Mouse (Mus musculus) heart, embryonic 14.5 days (tissue): ENCODE data around the gene C130050O18Rik. TPM values are rescaled to one million over a fixed set of nuclear protein-coding genes. Genes with fewer than 3 reads are reported as not detected.

Source experiments
- ATAC-seq: fragments of 200-750 bp; cut with Nextera tagmentation; 2 replicates; pipeline ENCODE4 v1.8.0; 2017; ENCODE audit warnings: low read depth, moderate TSS enrichment; ENCODE audit not compliant: insufficient number of reproducible peaks, insufficient read depth, low FRiP score
- H3K27ac ChIP-seq, 2 experiments: fragments of 200-500 bp in 1 of 2; fragments of 300-500 bp in 1 of 2; sonication (generic) in 1 of 2; replicated peaks in 1 of 2; 2 replicates each; pipeline ENCODE4 v1.5.1; 2012 to 2014; ENCODE audit warnings: low read depth in 2 of 2, low read length in 2 of 2, control low read depth in 1 of 2, mild to moderate bottlenecking in 1 of 2, mixed read lengths in 1 of 2; ENCODE audit not compliant: control insufficient read depth in 1 of 2, insufficient read depth in 1 of 2
- H3K27me3 ChIP-seq: fragments of 300-500 bp; sonication (generic); 2 replicates; pipeline ENCODE4 v1.6.1; 2014; ENCODE audit warnings: mild to moderate bottlenecking, low read length, control low read depth; ENCODE audit not compliant: control insufficient read depth, insufficient read depth
- H3K36me3 ChIP-seq: fragments of 300-500 bp; sonication (generic); 2 replicates; pipeline ENCODE4 v1.6.1; 2014; ENCODE audit warnings: mild to moderate bottlenecking, control low read depth, low read length, mixed read lengths; ENCODE audit not compliant: control insufficient read depth, insufficient read depth
- H3K4me1 ChIP-seq, 2 experiments: fragments of 200-500 bp in 1 of 2; fragments of 300-500 bp in 1 of 2; sonication (generic) in 1 of 2; 2 replicates each; pipeline ENCODE4 v1.6.1; 2012 to 2014; ENCODE audit warnings: low read length in 2 of 2, control low read depth in 1 of 2, mixed read lengths in 1 of 2; ENCODE audit not compliant: control insufficient read depth in 2 of 2, insufficient read depth in 2 of 2
- H3K4me2 ChIP-seq: fragments of 300-500 bp; sonication (generic); 2 replicates; pipeline ENCODE4 v1.6.1; 2014; ENCODE audit warnings: mild to moderate bottlenecking, low read length
- H3K4me3 ChIP-seq, 2 experiments: fragments of 200-500 bp in 1 of 2; fragments of 300-500 bp in 1 of 2; sonication (generic) in 1 of 2; 2 replicates each; pipeline ENCODE4 v1.5.1; 2012 to 2014; ENCODE audit warnings: low read length in 2 of 2, mild to moderate bottlenecking in 2 of 2, control low read depth in 1 of 2, low read depth in 1 of 2, moderate library complexity in 1 of 2; ENCODE audit not compliant: control insufficient read depth in 1 of 2, insufficient read depth in 1 of 2
- H3K9ac ChIP-seq: fragments of 300-500 bp; sonication (generic); 2 replicates; pipeline ENCODE4 v1.6.1; 2014; ENCODE audit warnings: mild to moderate bottlenecking, low read length
- H3K9me3 ChIP-seq: fragments of 300-500 bp; sonication (generic); 2 replicates; pipeline ENCODE4 v1.6.1; 2016; ENCODE audit warnings: low read length, control low read depth; ENCODE audit not compliant: control insufficient read depth
- WGBS: fragments of 180-500 bp; shearing (Covaris S2); extraction: QIAGEN DNeasy Blood & Tissue Kit; methylation state at CpG from one replicate; pipeline ENCODE4 v1.1.7; 2014; 5-methylcytosine and 5-hydroxymethylcytosine counted together
- polyA plus RNA-seq: library from polyadenylated mRNA; unstranded; fragments of >200 nt; fragmentation: Nextera tagmentation; extraction: Ambion mirVana; gene quantifications from 2 replicates; pipeline ENCODE4 v1.2.1, GENCODE M21; 2014

C130050O18Rik gene
- polyA plus RNA-seq, 1 experiment from 2014 or later, result 0.36 TPM

DNA sequence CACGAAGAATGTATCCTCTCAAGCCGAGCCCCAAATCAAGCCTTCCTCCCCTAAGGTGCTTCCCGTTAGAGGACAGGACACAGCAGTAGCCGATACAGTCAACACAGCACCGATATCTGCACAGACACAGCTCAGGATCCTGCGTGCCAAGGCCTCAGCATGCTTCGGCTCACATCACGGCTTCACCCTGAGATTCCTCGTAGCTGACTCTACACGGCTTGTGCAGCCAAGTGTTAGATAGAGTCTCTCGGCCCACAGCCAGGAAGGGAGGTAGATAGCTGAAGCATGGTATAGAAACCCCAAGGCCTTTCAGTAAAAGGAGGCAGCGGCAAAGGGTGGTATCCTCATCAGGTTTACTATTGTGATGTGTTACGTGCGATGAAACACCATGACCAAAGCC is 5.1 kb upstream of the C130050O18Rik start:
- H3K36me3 ChIP-seq, result no peaks in the 10 kb centered on the region
- WGBS, result 72% methylated on average over 14 of the region's 14 CpGs
- no peak overlapping the region for H3K4me2 ChIP-seq
- no peaks in the 10 kb centered on the region for H3K9me3 ChIP-seq
- H3K4me3 ChIP-seq, result no peak overlapping the region
- no peak overlapping the region for H3K9ac ChIP-seq
- ATAC-seq, result no peak
- H3K27ac ChIP-seq, result no peak overlapping the region
- no peaks in the 10 kb centered on the region; the same call in 1 of the 2 replicates for H3K27me3 ChIP-seq
- peaks cover 17 to 22% of the 10 kb centered on the region in 2 experiments for H3K4me1 ChIP-seq

DNA sequence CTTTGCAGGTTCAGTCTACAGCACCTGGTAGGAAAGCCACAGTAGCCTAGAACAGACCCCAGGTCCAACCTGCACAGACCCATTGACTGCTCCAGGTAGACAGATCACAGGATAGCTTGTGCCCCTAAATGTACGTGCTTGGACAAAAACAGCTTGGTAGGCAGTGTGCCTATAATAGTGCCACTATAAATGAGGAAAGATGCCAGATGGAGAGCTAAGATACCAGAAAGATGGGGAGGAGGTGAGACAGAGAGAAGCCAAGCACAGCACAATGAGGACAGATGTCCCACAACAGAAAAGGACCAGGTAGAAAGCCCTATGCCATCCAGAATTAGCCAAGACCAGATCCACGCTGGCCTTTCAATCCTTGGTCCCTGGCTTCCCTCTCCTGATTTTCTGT is 3.0 kb upstream of the C130050O18Rik start:
- 91% methylated on average over 2 of the region's 2 CpGs for WGBS
- ATAC-seq, result no peak
- H3K9me3 ChIP-seq, result no peaks in the 10 kb centered on the region
- H3K9ac ChIP-seq, result no peak overlapping the region
- no peak overlapping the region for H3K27ac ChIP-seq
- no peaks in the 10 kb centered on the region; the same call in 1 of the 2 replicates for H3K27me3 ChIP-seq
- no peak overlapping the region for H3K4me2 ChIP-seq
- no peak overlapping the region for H3K4me3 ChIP-seq
- H3K36me3 ChIP-seq, result no peaks in the 10 kb centered on the region
- H3K4me1 ChIP-seq, result peaks cover 28 to 35% of the 10 kb centered on the region in 2 experiments

DNA sequence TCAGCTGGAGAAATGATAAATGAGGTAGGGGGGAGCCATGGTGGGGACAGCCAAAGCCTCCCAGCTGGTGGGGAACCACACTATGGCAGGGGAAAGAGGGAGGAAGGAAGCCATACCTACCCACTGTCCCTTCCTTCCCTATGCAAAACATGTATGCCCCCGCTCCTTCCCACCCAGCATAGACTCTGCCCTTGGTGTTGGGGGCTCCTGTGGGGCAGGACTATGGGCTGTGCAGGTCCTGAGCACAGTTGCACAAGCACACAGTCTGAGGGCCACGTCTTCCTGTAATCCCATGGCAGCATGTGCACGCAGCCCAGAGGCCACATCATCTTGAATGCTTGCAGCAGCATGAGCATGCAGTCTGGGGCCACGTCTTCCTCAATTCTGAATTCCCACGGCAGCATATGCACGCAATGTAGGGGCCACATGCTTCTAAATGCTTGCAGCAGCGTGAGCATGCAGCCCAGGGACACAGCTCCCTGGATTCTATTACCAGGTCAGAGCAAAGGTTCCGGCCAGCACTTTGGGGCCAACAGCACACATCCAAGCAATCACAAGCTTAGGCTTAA is 1.3 kb upstream of the C130050O18Rik start:
- 89% methylated on average over 8 of the region's 8 CpGs for WGBS
- H3K4me1 ChIP-seq, result peaks cover 13 to 24% of the 10 kb centered on the region in 2 experiments

GRCm38 (mm10) chr5:139405478-139405877 is 398 bp downstream of the C130050O18Rik start:
- Histone ChIP-seq H3K9ac (no peak overlapping the region), H3K27ac (no peak overlapping the region), H3K4me1 (peaks cover 25 to 37% of the 10 kb centered on the region in 2 experiments), H3K4me2 (no peak overlapping the region), H3K4me3 (no peak overlapping the region), H3K27me3 (peaks cover 4% of the 10 kb centered on the region), H3K36me3 (no peaks in the 10 kb centered on the region), H3K9me3 (no peaks in the 10 kb centered on the region)
- no peak for ATAC-seq
- 77% methylated on average over 7 of the region's 7 CpGs for WGBS

More for the DNA sequence above, 1.3 kb upstream of the C130050O18Rik start:
- Histone ChIP-seq H3K4me3 (no peak overlapping the region), H3K9me3 (no peaks in the 10 kb centered on the region), H3K27me3 (peaks cover 4% of the 10 kb centered on the region), H3K9ac (no peak overlapping the region), H3K36me3 (no peaks in the 10 kb centered on the region), H3K4me2 (no peak overlapping the region), H3K27ac (no peak overlapping the region)
- ATAC-seq, result no peak

- H3K4me2 ChIP-seq, result no peak overlapping the region
- no peaks in the 10 kb centered on the region for H3K9me3 ChIP-seq
- WGBS, result 57% methylated on average over 3 of the region's 3 CpGs
- H3K9ac ChIP-seq, result no peak overlapping the region
- peaks cover 7% of the 10 kb centered on the region for H3K27me3 ChIP-seq
- peaks cover 25 to 38% of the 10 kb centered on the region in 2 experiments for H3K4me1 ChIP-seq
- H3K27ac ChIP-seq, result no peak overlapping the region
- no peak for ATAC-seq
- H3K36me3 ChIP-seq, result no peaks in the 10 kb centered on the region
- H3K4me3 ChIP-seq, result no peak overlapping the region
Observed at GRCm38 (mm10) chr5:139405953-139406352, 873 bp downstream of the C130050O18Rik start.

DNA sequence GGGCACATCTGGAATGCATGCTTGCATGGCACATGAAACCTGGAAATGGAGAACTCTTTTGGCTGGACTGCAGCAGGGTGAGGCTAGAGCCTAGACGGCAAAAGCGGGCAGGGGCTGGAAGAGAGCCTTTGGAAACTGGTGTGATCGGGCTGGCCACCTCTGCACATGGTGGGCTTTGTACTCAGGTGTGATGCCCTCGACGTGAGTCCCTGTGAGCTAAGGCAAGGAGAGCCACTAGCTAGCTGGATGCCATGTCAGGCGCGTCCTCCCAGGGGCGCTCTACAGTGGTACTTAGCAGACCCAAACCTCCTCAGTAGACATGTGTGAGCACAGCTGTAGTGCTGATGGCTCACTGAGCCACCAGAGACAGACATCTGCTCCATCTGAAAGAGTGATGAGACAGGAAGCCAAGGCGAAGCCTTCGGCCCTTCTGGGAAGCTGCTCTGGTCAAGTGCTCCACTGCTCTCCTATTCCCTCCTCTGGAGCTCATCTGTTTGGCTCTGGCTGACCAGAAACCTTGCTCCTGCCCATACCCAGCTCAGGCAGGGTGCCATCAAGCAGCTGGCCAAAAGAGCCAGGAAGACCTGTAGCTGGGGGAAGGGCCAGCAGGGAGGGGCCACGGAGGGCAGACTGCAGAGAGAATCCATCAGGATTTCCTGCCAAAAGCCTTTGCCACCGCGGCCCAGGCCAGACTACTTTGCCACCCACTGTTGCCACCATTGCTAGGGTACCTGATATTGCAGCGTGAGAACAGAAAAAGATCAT is 2.2 kb downstream of the C130050O18Rik start:
- H3K36me3 ChIP-seq, result no peaks in the 10 kb centered on the region
- 85% methylated on average over 14 of the region's 14 CpGs for whole genome bisulfite sequencing
- no peak overlapping the region for H3K9ac ChIP-seq
- no peaks in the 10 kb centered on the region for H3K9me3 ChIP-seq
- no peak overlapping the region for H3K27ac ChIP-seq
- H3K27me3 ChIP-seq, result peaks cover 18% of the 10 kb centered on the region
- H3K4me2 ChIP-seq, result no peak overlapping the region
- no peak for ATAC-seq
- no peak overlapping the region for H3K4me3 ChIP-seq
- H3K4me1 ChIP-seq, result peaks cover 25 to 38% of the 10 kb centered on the region in 2 experiments

DNA sequence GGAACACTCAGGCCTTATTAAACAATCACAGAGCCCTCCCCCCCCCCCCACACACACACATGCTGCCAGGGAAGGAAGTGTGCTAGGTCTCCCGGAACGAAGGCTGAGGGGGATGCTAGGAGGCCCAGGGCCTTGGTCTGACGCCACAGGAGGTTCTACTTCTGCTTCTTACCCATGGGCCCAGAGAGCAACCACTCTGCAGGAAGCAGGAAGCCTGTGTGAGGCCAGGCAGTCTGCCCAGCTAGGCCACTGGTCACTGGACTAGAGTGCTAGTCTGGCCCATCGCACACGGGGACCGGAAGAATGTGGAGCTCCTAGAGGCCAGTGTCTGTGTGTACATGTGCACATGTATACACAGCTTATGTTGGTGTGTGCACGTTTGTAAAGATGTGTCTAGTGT is 3.4 kb downstream of the C130050O18Rik start:
- Histone ChIP-seq H3K4me1 (peaks cover 25 to 38% of the 10 kb centered on the region in 2 experiments), H3K9ac (no peak overlapping the region), H3K27me3 (peaks cover 23% of the 10 kb centered on the region), H3K27ac (peak overlapping the region in 1 of 2 experiments; percentile 26; a peak in 1 of 4 replicates), H3K4me3 (no peak overlapping the region), H3K4me2 (no peak overlapping the region), H3K9me3 (no peaks in the 10 kb centered on the region), H3K36me3 (no peaks in the 10 kb centered on the region)
- no peak for ATAC-seq
- WGBS, result 81% methylated on average over 7 of the region's 7 CpGs
